Mouse (Mus musculus): ENCODE data around the gene Syne2.

The Syne2 gene

GRCm38 (mm10) chr12:76063001-76063400 lies 245.1 kb downstream of the Syne2 start:
- no peak for DNase-seq

- no peak for DNase-seq
These were observed 252.5 kb downstream of the Syne2 start for GRCm38 (mm10) chr12:76070386-76070785.

GRCm38 (mm10) chr12:76071935-76072849 lies 254.3 kb downstream of the Syne2 start:
- no peak for DNase-seq

- no peak for DNase-seq
These were observed 255.3 kb downstream of the Syne2 start for GRCm38 (mm10) chr12:76073066-76073826.

GRCm38 (mm10) chr12:76073981-76074380 lies 256.0 kb downstream of the Syne2 start:
- no peak for DNase-seq

- DNase-seq: no peak
These were observed 263.1 kb downstream of the Syne2 start for GRCm38 (mm10) chr12:76080876-76081556.

- DNase-seq: no peak
These were observed 263.8 kb downstream of the Syne2 start for GRCm38 (mm10) chr12:76081557-76082211.

GRCm38 (mm10) chr12:76085066-76085465 lies 267.1 kb downstream of the Syne2 start:
- no peak for DNase-seq

GRCm38 (mm10) chr12:76085956-76086905 lies 268.3 kb downstream of the Syne2 start:
- peak in 1 of 2 experiments; percentile 37 for DNase-seq

- DNase-seq: peak in 1 of 2 experiments; percentile 26
These were observed 269.1 kb downstream of the Syne2 start for GRCm38 (mm10) chr12:76087025-76087424.

GRCm38 (mm10) chr12:76092789-76093466 lies 275.0 kb downstream of the Syne2 start:
- DNase-seq: no peak

GRCm38 (mm10) chr12:76093613-76094588 lies 276.0 kb downstream of the Syne2 start:
- no peak for DNase-seq

- DNase-seq: no peak
These were observed 277.4 kb downstream of the Syne2 start for GRCm38 (mm10) chr12:76095117-76096035.

GRCm38 (mm10) chr12:76102621-76103020 lies 284.7 kb downstream of the Syne2 start:
- no peak for DNase-seq

- no peak for DNase-seq
These were observed 286.8 kb downstream of the Syne2 start for GRCm38 (mm10) chr12:76104596-76105351.

GRCm38 (mm10) chr12:76109646-76110405 lies 291.9 kb downstream of the Syne2 start:
- no peak for DNase-seq

- no peak for DNase-seq
These were observed 293.1 kb downstream of the Syne2 start for GRCm38 (mm10) chr12:76111046-76111445.

All from spleen, adult 18-20 months (tissue).